Mouse (Mus musculus) Patski (cell line): ENCODE results near the gene Rom1. TPM values are rescaled to one million over a fixed set of nuclear protein-coding genes. Genes with fewer than 3 reads are reported as not detected.

Source experiments
- ATAC-seq: fragments of 100-300 bp; one replicate; pipeline ENCODE4 v1.8.0; 2021
- CTCF ChIA-PET: fragments of 350-600 bp; sonication (Branson Sonifier 250); formaldehyde crosslinking; loops from one replicate; lab custom pipeline; 2022; ENCODE audit warnings: inconsistent platforms; lab: Charles Lee
- POLR2A ChIA-PET: fragments of 350-600 bp; sonication (Branson Sonifier 250); formaldehyde crosslinking; loops from one replicate; lab custom pipeline; 2022; ENCODE audit warnings: antibody characterized with exemption, inconsistent platforms; lab: Charles Lee
- DNase-seq: peaks from one replicate; pipeline ENCODE4 v3.0.0-alpha.2; 2011; ENCODE audit warnings: low read depth, low spot score
- H3K27me3 ChIP-seq: fragments of 371-371 bp; one replicate; pipeline ENCODE4 v1.5.1; 2021
- CTCF ChIP-seq: fragments of 100-300 bp; IDR thresholded peaks from one replicate; pipeline ENCODE4 v1.5.1; 2021
- in situ Hi-C: fragments of 300-500 bp; cut with MboI; formaldehyde crosslinking; loops from 3 replicates; pipeline ENCODE4 v1.11.1; 2018; ENCODE audit warnings: low pct_unique_long_range_greater_than_20kb, mixed read lengths
- polyA plus RNA-seq: library from polyadenylated mRNA; unstranded; gene quantifications from one replicate; pipeline ENCODE4 v1.2.3, GENCODE M21; 2021

Rom1 gene
- polyA plus RNA-seq, 1 experiment from 2014 or later, result 9.1 TPM

DNA sequence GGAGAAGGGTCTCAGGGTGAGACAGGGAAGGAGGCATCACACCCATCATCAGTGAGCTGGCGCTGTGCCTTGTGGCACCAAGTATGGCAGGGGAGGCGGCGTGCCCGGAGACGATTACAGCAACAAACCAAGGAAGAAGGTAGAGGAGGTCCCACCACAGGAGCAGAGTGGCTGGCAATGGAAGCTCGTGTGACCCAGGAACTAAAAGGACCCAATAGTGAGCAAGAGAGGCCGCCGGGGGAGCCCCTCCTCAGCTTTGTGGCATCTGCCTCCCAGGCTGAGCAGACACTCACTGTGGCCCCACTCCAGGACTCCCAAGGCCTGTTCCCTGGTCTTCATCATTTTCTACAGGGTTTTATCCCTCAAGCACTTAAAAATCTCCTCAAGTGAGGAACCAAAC is 36.6 kb upstream of the Rom1 start:
- ChIA-PET CTCF (interaction anchor here (0.8 to 1.1 kb wide), 5 partner anchors 9 to 117 kb away, joined by 3 to 6 read pairs (median 3); partner anchors contain the start of gene B3gat3), POLR2A (interaction anchor here (0.5 to 2.3 kb wide), 4 partner anchors 10 to 84 kb away, joined by 4 to 15 read pairs (median 6); no protein-coding TSS in a partner anchor)
- no peak for TF ChIP-seq CTCF
- no peaks in the 10 kb centered on the region for H3K27me3 ChIP-seq
- ATAC-seq, result no peak
- no peak for DNase-seq
- in situ Hi-C loops, result no loop called here

DNA sequence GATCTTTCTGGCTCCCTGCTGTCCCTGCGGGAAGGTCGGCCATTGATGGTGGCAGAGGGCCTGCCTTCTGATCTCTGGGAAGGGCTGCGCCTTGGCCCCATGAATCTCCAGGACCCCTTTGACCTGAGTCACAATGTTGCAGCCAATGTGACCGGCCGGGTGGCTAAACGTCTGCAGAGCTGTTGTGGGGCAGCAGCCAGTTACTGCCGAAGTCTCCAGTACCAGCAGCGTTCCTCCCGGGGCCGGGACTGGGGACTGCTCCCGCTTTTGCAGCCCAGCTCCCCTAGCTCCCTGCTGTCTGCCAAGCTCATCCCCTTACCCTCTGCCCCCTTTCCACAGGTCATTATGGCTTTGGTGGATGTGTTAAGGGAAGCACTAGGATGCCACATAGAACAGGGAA is 35.9 kb upstream of the Rom1 start:
- TF ChIP-seq CTCF, result no peak
- no peaks in the 10 kb centered on the region for H3K27me3 ChIP-seq
- ChIA-PET POLR2A (interaction anchor here (1.5 to 2.3 kb wide), 3 partner anchors 9 to 46 kb away, joined by 4 to 15 read pairs (median 5); no protein-coding TSS in a partner anchor), CTCF (interaction anchor here (0.6 kb wide), 1 partner anchor 11 kb away, joined by 3 read pairs; no protein-coding TSS in a partner anchor)
- ATAC-seq (no peak), DNase-seq (no peak)
- in situ Hi-C loops, result no loop called here

DNA sequence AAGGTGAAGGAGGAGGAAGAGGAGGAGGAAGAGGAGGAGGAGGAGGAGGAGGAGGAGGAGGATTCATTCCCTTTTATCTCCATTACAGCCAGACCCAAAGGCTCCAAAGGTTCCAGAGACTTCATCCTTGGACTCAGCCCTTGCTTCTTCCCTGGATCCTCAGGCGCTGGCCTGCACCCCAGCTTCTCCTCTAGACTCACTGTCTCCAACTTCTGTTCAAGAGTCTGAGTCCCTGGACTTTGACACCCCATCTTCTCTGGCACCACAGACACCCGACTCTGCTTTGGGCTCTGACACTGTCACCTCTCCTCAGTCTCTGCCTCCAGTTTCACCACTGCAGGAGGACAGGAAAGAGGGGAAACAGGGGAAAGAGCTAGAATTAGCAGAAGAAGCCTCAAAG is 33.1 kb upstream of the Rom1 start:
- in situ Hi-C loops, result no loop called here
- CTCF ChIA-PET, result interaction anchor here (1.2 kb wide), 1 partner anchor 120 kb away, joined by 3 read pairs; no protein-coding TSS in a partner anchor
- ATAC-seq (no peak), DNase-seq (no peak)
- no peaks in the 10 kb centered on the region for H3K27me3 ChIP-seq
- no peak for TF ChIP-seq CTCF
- POLR2A ChIA-PET, result interaction anchor here (1.1 to 1.3 kb wide), 2 partner anchors 9 to 19 kb away, joined by 3 to 4 read pairs; no protein-coding TSS in a partner anchor

DNA sequence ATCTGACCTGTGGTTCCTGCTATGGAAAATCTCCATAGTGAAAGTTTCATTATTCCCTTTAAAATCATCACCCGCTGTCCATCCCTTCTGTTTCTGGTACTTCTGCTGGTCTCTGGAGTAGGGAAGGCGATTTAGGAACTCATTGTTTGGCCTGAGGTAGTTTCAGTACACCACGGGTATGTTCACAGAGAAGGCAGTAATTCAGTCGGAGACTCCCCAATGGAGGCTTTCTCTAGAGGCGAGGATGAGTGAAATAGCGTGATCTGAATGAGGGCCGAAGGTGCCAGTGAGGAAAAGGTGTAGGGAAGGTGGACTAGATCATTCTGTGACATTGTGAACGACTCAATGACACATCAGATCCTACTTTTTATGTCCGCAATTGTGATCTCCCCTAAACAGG is 25.0 kb upstream of the Rom1 start:
- ChIA-PET POLR2A (no interaction called here), CTCF (interaction anchor here (1.2 kb wide), 1 partner anchor 105 kb away, joined by 3 read pairs; no protein-coding TSS in a partner anchor)
- ATAC-seq (no peak), DNase-seq (no peak)
- no peak for TF ChIP-seq CTCF
- in situ Hi-C loops, result no loop called here
- no peaks in the 10 kb centered on the region for H3K27me3 ChIP-seq

DNA sequence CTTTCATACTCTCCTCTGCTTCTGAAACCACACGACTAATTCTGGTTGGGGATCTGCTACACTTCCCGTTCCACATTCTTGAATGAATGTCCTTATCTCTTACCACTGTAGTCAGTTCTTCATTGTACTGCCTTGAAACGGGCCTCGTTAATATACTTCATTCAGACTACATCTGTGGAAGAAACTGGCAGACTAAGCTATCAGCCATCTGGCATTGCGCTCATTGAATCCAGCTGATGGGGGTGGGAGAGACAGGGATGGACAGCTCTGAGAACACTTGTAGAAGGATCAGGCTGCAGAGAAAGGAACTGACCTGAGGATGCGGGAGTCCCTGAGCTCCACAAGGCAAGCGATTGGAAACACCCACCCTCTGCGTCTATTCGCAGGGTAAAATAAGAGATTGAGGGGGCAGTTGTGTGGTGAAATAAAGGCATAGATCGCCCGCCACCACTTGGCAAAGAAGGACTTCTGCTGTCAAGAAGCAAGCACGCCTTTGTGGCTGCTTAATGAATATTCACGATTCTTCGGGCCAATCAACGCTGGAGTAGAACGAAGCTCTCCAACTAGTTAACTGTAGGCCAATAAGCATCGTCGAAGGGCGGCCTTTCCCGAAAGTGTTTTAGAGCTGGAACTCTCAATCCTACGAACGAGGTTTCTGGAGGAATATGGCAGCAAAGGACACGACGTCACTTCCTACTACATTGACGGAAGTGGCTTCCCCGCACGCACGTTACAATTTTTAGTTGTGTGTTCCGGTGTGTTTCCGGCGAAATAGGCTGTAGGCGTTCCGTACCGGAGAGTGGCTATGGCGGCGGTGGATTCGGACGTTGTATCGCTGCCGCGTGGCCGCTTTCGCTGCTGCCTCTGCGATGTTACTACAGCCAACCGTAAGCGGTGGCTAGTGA is 24.2 kb upstream of the Rom1 start, which contains the start of gene Tut1:
TSS of gene Tut1 (plus strand) at position 713 of the 905 bp plus-strand sequence.
- ChIA-PET POLR2A (interaction anchor here (0.6 to 1.3 kb wide), 6 partner anchors 10 to 75 kb away, joined by 3 to 4 read pairs (median 3); partner anchors contain the start of gene B3gat3), CTCF (interaction anchor here (0.8 to 1.5 kb wide), 9 partner anchors 8 to 145 kb away, joined by 3 to 5 read pairs (median 3); partner anchors contain the start of gene Mta2)
- H3K27me3 ChIP-seq, result no peaks in the 10 kb centered on the region
- peak; percentile 96 for ATAC-seq
- in situ Hi-C loops, result no loop called here
- no peak for TF ChIP-seq CTCF
- peak; percentile 94 for DNase-seq

DNA sequence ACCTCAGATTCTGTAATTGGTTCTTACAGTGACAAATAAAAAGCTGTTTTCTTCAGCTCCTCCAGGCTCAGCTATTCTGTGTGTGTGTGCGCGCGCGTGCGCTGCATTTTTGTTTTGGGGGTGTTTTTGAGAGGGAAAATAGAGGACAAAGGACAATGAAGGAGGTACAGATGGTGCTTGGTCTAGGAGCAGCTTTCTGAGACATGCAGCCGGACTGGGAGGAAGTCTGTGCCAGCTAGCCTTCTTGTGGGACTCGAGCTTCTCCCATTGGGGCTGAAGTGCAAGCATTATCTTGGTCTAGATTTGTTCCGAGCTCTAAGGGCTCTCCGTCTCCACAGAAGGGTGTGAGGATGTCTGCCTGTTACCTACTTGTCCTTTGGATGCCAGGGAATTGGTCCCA is 23.1 kb upstream of the Rom1 start:
- ChIA-PET CTCF (interaction anchor here (1.0 to 1.4 kb wide), 6 partner anchors 9 to 144 kb away, joined by 3 to 4 read pairs (median 3); no protein-coding TSS in a partner anchor), POLR2A (interaction anchor here (0.6 to 1.3 kb wide), 4 partner anchors 11 to 74 kb away, joined by 3 to 4 read pairs (median 4); no protein-coding TSS in a partner anchor)
- H3K27me3 ChIP-seq, result no peaks in the 10 kb centered on the region
- in situ Hi-C loops, result no loop called here
- no peak for TF ChIP-seq CTCF
- DNase-seq (no peak), ATAC-seq (no peak)

DNA sequence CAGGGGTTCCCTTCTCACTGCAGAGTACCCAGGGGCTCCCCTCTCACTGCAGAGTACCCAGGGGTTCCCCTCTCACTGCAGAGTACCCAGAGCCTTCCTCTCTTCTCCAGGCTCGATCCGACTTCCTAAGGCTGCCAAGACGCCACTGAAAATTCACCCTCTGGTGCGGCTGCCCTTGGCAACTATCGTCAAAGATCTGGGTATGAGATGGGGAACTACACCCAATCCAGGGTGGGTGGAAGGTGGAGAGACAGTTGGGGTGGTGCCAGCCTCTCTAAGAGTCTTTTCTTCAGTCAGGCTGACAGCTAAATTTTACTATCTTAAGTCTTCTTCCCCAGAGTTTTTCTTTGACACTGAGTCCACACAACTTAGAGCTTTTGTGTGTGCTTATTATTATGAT is 21.0 kb upstream of the Rom1 start:
- POLR2A ChIA-PET, result interaction anchor here (1.1 to 1.5 kb wide), 2 partner anchors 8 to 61 kb away, joined by 5 to 6 read pairs; partner anchors contain the start of gene Mta2
- ATAC-seq (no peak), DNase-seq (no peak)
- in situ Hi-C loops, result no loop called here
- TF ChIP-seq CTCF, result no peak
- CTCF ChIA-PET, result interaction anchor here (1.1 kb wide), 1 partner anchor 11 kb away, joined by 4 read pairs; no protein-coding TSS in a partner anchor
- no peaks in the 10 kb centered on the region for H3K27me3 ChIP-seq

DNA sequence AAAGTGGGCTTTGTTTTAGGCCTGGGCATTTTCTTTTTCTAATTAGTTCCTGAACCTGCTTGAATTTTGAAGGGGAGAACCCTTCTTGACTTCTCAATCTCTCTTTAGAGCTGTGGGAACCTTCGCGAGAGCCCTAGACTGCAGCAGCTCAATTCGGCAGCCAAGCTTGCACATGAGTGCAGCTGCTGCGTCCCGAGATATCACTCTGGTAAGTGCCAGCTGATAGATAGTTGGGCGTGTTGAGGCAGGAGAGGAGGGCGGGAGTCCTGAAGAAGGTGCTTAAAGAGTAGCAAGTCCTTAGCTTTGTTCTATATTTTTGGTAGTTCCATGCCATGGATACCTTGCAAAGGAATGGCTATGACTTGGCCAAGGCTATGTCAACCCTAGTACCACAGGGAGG is 17.8 kb upstream of the Rom1 start:
- ATAC-seq, result no peak
- CTCF ChIA-PET, result no interaction called here
- H3K27me3 ChIP-seq, result no peaks in the 10 kb centered on the region

DNA sequence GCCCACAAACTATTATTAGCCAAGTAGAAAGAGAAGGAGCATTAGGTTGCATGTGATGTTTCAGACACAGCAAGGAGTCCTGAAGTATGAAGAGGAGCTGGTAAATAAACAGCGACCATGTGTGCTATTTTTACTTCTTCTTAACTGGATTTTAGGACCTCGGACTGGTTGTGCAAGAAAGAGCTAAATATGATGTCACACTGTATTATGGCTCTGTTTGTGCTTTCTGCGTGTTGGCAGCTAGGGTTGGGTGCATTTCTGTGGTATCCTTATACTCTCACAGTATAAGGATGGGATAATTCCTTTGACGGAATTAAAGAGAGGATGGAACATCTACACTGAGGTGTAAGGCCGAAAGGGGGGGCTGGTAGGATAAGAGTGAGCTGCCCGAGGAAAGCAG is 16.1 kb upstream of the Rom1 start:
- CTCF ChIA-PET, result interaction anchor here (0.9 to 1.6 kb wide), 2 partner anchors 32 to 51 kb away, joined by 3 read pairs; no protein-coding TSS in a partner anchor
- no peak for TF ChIP-seq CTCF
- POLR2A ChIA-PET, result interaction anchor here (0.6 to 0.7 kb wide), 2 partner anchors 51 to 121 kb away, joined by 3 to 4 read pairs; no protein-coding TSS in a partner anchor
- DNase-seq (no peak), ATAC-seq (no peak)
- no peaks in the 10 kb centered on the region for H3K27me3 ChIP-seq
- in situ Hi-C loops, result no loop called here

More for the DNA sequence above, 17.8 kb upstream of the Rom1 start:
- DNase-seq, result no peak
- POLR2A ChIA-PET, result interaction anchor here (0.6 to 0.7 kb wide), 2 partner anchors 66 to 189 kb away, joined by 3 read pairs; no protein-coding TSS in a partner anchor
- in situ Hi-C loops, result no loop called here
- TF ChIP-seq CTCF, result no peak

DNA sequence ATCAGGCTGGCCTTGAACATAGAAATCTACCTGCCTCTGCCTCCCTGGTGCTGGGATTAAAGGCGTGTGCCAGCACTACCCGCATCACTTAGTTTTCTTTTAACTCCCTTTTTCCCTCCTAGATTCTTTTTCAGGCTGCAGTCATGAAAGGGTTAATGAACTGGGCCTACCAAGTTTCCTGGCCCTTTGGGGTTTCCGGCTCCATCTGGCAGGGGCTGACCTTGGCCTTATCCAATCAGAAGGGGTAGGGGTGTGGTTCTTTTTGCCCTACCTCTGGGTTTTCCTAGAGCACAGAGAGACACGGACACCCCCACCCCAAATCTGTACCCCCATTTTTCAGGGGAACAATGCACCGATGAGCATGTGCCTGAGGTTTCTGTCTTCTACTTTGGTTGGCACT is 15.6 kb upstream of the Rom1 start:
- DNase-seq (no peak), ATAC-seq (no peak)
- ChIA-PET CTCF (interaction anchor here (0.9 to 1.6 kb wide), 2 partner anchors 33 to 50 kb away, joined by 3 read pairs; no protein-coding TSS in a partner anchor), POLR2A (interaction anchor here (0.6 kb wide), 1 partner anchor 51 kb away, joined by 4 read pairs; no protein-coding TSS in a partner anchor)
- no peak for TF ChIP-seq CTCF
- in situ Hi-C loops, result no loop called here
- no peaks in the 10 kb centered on the region for H3K27me3 ChIP-seq
